Mouse (Mus musculus) embryonic facial prominence, embryonic 14.5 days (tissue): ENCODE measurements around the gene Nek6. TPM values are rescaled to one million over a fixed set of nuclear protein-coding genes. Genes with fewer than 3 reads are reported as not detected.

Source experiments
- ATAC-seq: fragments of 200-750 bp; cut with Nextera tagmentation; 2 replicates; pipeline ENCODE4 v1.8.0; 2017; ENCODE audit warnings: low read depth, moderate number of reproducible peaks, moderate TSS enrichment
- DNase-seq: peaks from one replicate; pipeline ENCODE4 v3.0.0-alpha.2; 2015; ENCODE audit warnings: low spot score
- H3K27ac ChIP-seq: fragments of 300-500 bp; sonication (generic); replicated peaks from 2 replicates; pipeline ENCODE4 v1.5.1; 2014; ENCODE audit warnings: low read depth, mild to moderate bottlenecking, low read length, moderate library complexity
- H3K27me3 ChIP-seq: fragments of 300-500 bp; sonication (generic); replicated peaks from 2 replicates; pipeline ENCODE4 v1.6.1; 2014; ENCODE audit warnings: low read length; ENCODE audit not compliant: control insufficient read depth, insufficient read depth
- H3K36me3 ChIP-seq: fragments of 300-500 bp; sonication (generic); 2 replicates; pipeline ENCODE4 v1.6.1; 2014; ENCODE audit warnings: low read length, mixed read lengths; ENCODE audit not compliant: control insufficient read depth, insufficient read depth
- H3K4me1 ChIP-seq: fragments of 300-500 bp; sonication (generic); 2 replicates; pipeline ENCODE4 v1.6.1; 2014; ENCODE audit warnings: antibody characterized with exemption, low read length; ENCODE audit not compliant: control insufficient read depth, insufficient read depth
- H3K4me2 ChIP-seq: fragments of 300-500 bp; sonication (generic); 2 replicates; pipeline ENCODE4 v1.6.1; 2014; ENCODE audit warnings: low read depth, mild to moderate bottlenecking, low read length, moderate library complexity, mixed read lengths
- H3K4me3 ChIP-seq: fragments of 300-500 bp; sonication (generic); 2 replicates; pipeline ENCODE4 v1.5.1; 2014; ENCODE audit warnings: low read depth, mild to moderate bottlenecking, low read length
- H3K9ac ChIP-seq: fragments of 300-500 bp; sonication (generic); 2 replicates; pipeline ENCODE4 v1.6.1; 2014; ENCODE audit warnings: low read depth, mild to moderate bottlenecking, low read length, moderate library complexity, mixed read lengths
- H3K9me3 ChIP-seq: fragments of 300-500 bp; sonication (generic); 2 replicates; pipeline ENCODE4 v1.6.1; 2016; ENCODE audit warnings: low read length; ENCODE audit not compliant: control insufficient read depth
- WGBS: fragments of 180-500 bp; shearing (Covaris S2); extraction: QIAGEN DNeasy Blood & Tissue Kit; methylation state at CpG from one replicate; pipeline ENCODE4 v1.1.7; 2014; 5-methylcytosine and 5-hydroxymethylcytosine counted together
- polyA plus RNA-seq: library from polyadenylated mRNA; unstranded; fragments of >200 nt; fragmentation: Nextera tagmentation; extraction: Ambion mirVana; gene quantifications from 2 replicates; pipeline ENCODE4 v1.2.1, GENCODE M21; 2014

The Nek6 gene
- polyA plus RNA-seq, 1 experiment from 2014 or later: 95.1 TPM

DNA sequence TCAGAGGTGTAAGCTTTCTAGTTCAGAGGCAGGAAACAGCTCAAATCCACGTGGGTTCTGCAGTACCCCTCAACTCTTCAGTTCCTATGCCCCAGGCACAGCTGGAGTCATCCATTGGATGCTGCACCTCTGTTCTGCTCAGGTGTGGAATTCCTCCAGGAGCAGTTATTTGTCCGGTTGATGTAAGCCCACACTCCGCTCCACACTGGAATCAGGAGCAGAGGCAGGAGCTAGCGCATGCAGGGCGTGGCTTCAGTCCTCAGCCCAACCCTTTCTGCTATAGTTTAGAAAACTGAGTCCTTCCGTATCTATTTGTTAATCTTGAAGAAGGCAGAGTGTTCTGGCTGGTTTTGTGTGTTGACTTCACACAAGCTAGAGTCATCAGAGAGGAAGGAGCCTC is 9.3 kb upstream of the Nek6 start:
- 70% methylated on average over 6 of the region's 6 CpGs for WGBS
- no peaks in the 10 kb centered on the region for H3K9me3 ChIP-seq
- peaks cover 7% of the 10 kb centered on the region; the same call in 1 of the 2 replicates for H3K4me1 ChIP-seq
- H3K27me3 ChIP-seq: no peaks in the 10 kb centered on the region
- ATAC-seq (peak; percentile 58; the same call in 1 of the 2 replicates), DNase-seq (no peak)
- H3K9ac ChIP-seq: no peak overlapping the region
- no peak overlapping the region for H3K4me2 ChIP-seq
- H3K27ac ChIP-seq: no peak overlapping the region
- no peaks in the 10 kb centered on the region for H3K36me3 ChIP-seq
- no peak overlapping the region for H3K4me3 ChIP-seq

DNA sequence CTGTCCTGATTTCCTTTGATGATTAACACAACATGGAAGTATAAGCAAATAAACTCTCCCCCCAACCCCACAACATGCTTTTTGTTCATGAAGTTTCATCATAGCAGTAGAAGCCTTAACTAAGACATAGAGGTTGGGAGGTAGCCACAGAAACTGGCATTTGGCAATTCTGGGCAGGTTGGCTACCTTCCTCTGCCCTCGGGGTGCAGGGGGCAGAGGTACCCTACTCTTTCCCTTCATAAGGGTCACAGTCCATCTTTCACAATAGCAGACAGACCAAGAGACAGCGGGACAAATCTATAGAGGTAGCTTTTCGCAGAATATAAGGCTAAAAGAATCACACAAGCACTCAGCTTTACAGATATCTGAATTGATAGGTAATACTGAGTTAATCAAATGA is 8.7 kb upstream of the Nek6 start:
- no peaks in the 10 kb centered on the region for H3K27me3 ChIP-seq
- WGBS: 88% methylated on average over 3 of the region's 3 CpGs
- no peaks in the 10 kb centered on the region for H3K9me3 ChIP-seq
- H3K36me3 ChIP-seq: no peaks in the 10 kb centered on the region
- H3K4me1 ChIP-seq: peaks cover 7% of the 10 kb centered on the region; the same call in 1 of the 2 replicates
- no peak overlapping the region for H3K27ac ChIP-seq
- ATAC-seq: no peak
- H3K4me3 ChIP-seq: no peak overlapping the region
- H3K4me2 ChIP-seq: no peak overlapping the region
- no peak for DNase-seq
- H3K9ac ChIP-seq: no peak overlapping the region

DNA sequence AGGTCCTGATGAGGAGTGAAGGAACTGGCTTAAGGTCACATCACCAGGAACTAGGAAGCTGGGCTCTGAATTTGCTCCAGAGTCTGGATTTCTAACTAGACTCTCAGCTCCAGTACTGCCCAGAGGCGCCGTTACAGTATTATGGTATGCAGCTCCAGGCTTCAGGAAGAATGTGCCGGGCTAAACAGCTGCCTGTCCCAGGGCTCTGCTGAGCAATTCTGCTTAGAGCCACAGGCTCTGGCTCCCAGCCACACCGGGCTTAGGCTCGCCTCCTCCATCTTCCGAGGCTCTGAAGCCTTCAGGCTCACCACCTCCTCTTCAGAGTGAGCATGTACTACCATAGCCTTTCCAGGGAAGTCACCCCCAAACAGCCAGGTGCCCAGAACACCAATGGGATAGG is 7.1 kb upstream of the Nek6 start:
- Histone ChIP-seq H3K4me1 (peaks cover 7% of the 10 kb centered on the region; the same call in 1 of the 2 replicates), H3K9ac (no peak overlapping the region), H3K4me3 (no peak overlapping the region), H3K4me2 (no peak overlapping the region), H3K9me3 (no peaks in the 10 kb centered on the region), H3K27me3 (no peaks in the 10 kb centered on the region), H3K27ac (no peak overlapping the region), H3K36me3 (no peaks in the 10 kb centered on the region)
- 26% methylated on average over 6 of the region's 6 CpGs for WGBS
- ATAC-seq: peak; percentile 58; the same call in 1 of the 2 replicates
- peak; percentile 82 for DNase-seq

DNA sequence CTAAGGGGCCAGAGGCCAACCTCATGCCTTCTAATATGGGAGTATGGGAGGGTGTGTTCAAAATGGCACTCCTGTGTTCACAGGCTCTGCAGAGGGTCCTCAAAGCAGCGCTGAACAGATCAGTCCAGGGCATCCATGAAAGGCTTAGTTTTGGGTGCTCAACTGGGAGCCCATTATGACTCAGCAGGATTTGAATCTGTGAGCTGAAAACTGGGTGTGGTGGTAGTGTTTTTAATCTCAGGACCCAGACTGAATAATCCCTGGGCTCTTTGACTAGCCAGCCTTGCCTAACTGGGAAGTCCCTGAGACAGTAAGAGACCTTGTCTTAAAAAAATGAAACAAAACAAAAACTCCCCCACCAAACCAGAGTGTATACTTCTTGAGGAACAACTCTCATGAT is 4.3 kb upstream of the Nek6 start:
- WGBS: 88% methylated on average over 1 of the region's 1 CpGs
- no peaks in the 10 kb centered on the region; the same call in 1 of the 2 replicates for H3K4me1 ChIP-seq
- no peak overlapping the region for H3K9ac ChIP-seq
- no peaks in the 10 kb centered on the region for H3K9me3 ChIP-seq
- H3K4me3 ChIP-seq: no peak overlapping the region
- H3K27me3 ChIP-seq: no peaks in the 10 kb centered on the region
- DNase-seq (no peak), ATAC-seq (no peak)
- H3K4me2 ChIP-seq: no peak overlapping the region
- H3K36me3 ChIP-seq: no peaks in the 10 kb centered on the region
- H3K27ac ChIP-seq: no peak overlapping the region

DNA sequence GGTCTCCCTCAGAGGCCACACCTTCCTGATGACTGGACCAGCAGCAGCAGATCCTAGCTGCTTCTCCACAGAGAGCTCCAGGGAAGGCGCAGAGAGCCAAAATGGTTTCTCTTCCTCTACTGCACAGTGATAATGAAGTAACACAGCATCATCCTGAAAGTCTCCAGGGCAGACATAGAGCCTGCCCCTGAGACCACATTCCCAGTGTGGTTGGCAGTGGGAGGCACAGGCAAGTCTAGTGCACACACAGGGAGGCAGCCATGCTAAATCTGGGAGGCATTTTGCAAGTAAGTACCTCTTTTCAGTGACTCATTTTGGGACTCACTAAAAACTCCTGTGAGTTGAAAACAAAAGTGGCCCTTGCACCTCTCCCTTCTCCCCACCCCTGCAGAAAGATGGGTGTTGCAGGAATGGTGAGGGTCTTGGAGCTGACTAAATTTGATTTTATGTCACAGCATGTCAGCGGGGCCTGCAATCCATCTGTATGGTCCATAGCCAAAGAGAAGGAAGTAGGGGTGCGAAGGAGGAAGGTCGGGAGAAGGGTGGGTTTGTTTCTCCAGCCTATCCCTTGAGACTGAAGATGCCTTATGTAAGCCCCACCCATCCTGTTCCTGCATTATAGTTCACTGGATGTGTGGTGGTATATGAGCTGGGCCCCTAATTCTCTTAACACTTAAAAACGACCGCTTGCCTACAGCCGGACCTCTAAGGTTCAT is 2.3 kb upstream of the Nek6 start:
- no peak for ATAC-seq
- 71% methylated on average over 7 of the region's 7 CpGs for WGBS
- DNase-seq: no peak
- H3K27ac ChIP-seq: no peak overlapping the region
- no peak overlapping the region for H3K4me3 ChIP-seq
- no peaks in the 10 kb centered on the region for H3K36me3 ChIP-seq
- H3K9ac ChIP-seq: no peak overlapping the region
- no peak overlapping the region for H3K4me2 ChIP-seq
- no peaks in the 10 kb centered on the region for H3K27me3 ChIP-seq
- H3K9me3 ChIP-seq: no peaks in the 10 kb centered on the region
- peaks cover 10% of the 10 kb centered on the region for H3K4me1 ChIP-seq

DNA sequence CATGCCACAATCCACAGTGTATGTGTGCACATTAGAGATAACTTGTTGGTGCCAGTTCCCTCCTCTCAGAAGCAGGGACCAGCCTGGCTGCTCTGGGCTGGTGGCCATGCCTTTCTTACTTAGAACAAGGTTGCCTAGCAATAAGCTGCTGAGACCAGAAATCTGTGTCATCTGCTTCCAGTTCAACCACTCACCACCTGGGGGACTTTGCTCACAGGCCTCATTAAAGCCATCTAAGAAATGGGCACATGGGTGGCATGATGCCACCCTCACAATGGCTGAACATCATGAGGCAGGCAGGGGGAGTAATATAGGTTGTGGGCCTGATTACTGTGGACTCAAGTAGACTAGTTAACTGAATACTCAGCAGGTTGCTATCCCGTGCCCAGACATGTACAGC is 1.3 kb upstream of the Nek6 start:
- Histone ChIP-seq H3K36me3 (no peaks in the 10 kb centered on the region), H3K27ac (no peak overlapping the region), H3K4me2 (no peak overlapping the region), H3K4me1 (peaks cover 18% of the 10 kb centered on the region), H3K27me3 (no peaks in the 10 kb centered on the region), H3K9ac (no peak overlapping the region), H3K4me3 (no peak overlapping the region), H3K9me3 (no peaks in the 10 kb centered on the region)
- 71% methylated on average over 1 of the region's 1 CpGs for WGBS
- DNase-seq (no peak), ATAC-seq (no peak)

DNA sequence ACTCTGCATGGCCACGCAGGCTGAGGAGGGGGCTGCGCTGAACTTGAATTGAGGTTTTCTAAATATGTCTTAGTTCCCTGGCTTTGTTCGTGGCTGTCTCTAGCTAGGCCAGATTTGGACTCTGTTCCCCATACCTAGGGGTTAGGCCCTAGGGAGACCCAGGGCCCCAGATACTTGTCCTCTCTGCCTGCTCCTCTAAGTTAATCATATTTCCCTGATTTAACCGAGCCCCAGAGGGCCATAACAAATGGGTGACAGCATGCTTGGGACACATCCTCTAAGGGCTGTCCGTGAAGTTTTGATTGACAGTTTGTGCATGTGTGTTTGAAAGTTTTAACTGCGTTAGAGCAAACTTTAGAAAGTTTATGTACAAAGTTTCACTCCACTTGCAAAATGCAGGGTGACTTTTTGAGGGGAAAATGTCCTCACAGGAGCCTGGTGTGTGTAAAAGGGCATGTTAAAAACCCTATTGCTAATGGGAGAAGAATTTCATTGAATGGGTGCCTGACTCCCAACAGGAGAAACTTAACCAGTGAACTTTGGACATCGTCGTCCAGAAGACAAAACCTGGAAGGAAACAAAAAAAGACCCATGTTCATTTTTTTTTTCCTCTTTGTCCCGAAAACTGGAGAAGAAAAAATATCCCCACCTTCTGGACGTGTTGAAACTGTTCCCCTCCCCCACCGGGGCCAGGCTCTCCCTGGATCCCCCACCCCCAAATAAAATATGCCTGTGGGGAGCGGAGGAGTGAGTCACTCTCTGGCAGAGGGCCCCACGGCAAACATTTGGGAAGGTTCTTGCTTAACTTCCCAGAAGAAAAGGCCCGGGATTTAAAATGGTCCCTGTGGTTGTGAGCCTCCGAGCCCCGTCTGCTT is 1.1 kb downstream of the Nek6 start:
- WGBS: 3% methylated on average over 16 of the region's 16 CpGs
- ATAC-seq (no peak; the same call in 1 of the 2 replicates), DNase-seq (peak; percentile 92)
- Histone ChIP-seq H3K4me2 (peak overlapping the region; percentile 65), H3K9ac (peak overlapping the region; percentile 96), H3K4me3 (peak overlapping the region; percentile 78), H3K36me3 (no peaks in the 10 kb centered on the region), H3K4me1 (peaks cover 31% of the 10 kb centered on the region), H3K27me3 (no peaks in the 10 kb centered on the region), H3K9me3 (no peaks in the 10 kb centered on the region), H3K27ac (peak overlapping the region; percentile 93)

DNA sequence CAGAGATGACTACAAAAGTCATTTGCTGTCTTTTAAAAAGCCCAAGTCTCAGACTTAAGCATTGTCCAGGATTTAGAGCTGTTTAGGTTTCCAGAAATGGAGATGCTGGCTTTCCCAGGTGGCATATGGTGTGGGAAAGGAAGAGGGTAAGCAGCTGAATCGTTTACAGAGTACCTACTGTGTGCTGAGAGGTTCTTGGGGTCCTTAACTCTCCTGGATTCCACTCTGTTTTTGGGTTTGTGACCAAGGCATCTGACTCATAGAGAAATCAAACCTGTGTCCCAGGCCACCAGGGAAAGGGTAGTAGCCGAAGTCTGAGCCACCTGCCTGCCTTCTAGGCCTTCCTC is 1.7 kb downstream of the Nek6 start:
- DNase-seq (no peak), ATAC-seq (no peak)
- H3K4me1 ChIP-seq: peaks cover 31% of the 10 kb centered on the region
- peak overlapping the region; percentile 96 for H3K9ac ChIP-seq
- no peaks in the 10 kb centered on the region for H3K36me3 ChIP-seq
- WGBS: 45% methylated on average over 2 of the region's 2 CpGs
- H3K9me3 ChIP-seq: no peaks in the 10 kb centered on the region
- peak overlapping the region; percentile 65 for H3K4me2 ChIP-seq
- peak overlapping the region; percentile 93 for H3K27ac ChIP-seq
- no peaks in the 10 kb centered on the region for H3K27me3 ChIP-seq
- H3K4me3 ChIP-seq: peak overlapping the region; percentile 78
